Mouse (Mus musculus): ENCODE measurements around the gene Ccdc181.
"Not testable (repeated sequence)": the region's sequence is repeated elsewhere in the genome, so short reads cannot be mapped to it uniquely, and the experiment has no call there.

Ccdc181 gene

GRCm38 (mm10) chr1:164275455-164275954 lies at the start of gene Ccdc181:
Gene Ccdc181, plus strand, starts transcription at chr1:164275585.
- DNase-seq (ENCODE audit: low spot score in 2 of 2) = peak; percentile 93 to 95

DNA sequence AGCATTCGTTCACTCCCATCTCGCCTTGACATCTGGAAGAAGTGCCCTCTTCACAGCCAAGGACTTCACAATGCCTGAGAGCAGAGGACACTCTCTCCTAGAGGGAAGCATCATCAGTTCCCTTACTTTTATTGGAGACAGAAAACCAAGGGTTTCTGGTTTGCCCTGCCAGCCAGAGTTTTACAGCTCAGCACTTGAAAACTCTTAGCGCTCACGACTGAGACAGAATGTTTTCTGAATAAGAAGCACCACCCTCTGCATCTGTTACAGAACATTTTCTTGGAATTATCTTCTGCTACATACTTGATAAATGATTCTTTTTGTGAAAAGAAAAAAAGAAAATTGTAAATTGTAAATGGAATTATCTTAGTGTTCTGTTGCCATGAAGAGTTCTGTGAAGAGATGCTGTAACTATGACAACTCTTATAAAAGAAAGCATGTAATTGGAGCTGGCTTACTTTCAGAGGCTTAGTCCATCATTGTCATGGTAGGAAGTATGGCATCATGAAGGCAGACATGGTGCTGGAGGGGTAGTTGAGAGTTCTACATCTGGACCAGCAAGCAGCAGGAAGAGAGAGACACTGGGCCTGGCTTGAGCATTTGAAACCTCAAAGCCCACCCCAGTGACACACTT lies 43.3 kb upstream of the Ccdc181 start:
- DNase-seq (ENCODE audit: low spot score in 2 of 2) = not testable (repeated sequence)

- DNase-seq (ENCODE audit: low spot score in 2 of 2) = no peak
Observed at GRCm38 (mm10) chr1:164233447-164233846, 41.9 kb upstream of the Ccdc181 start.

GRCm38 (mm10) chr1:164235078-164235477 lies 40.3 kb upstream of the Ccdc181 start:
- no peak for DNase-seq (ENCODE audit: low spot score in 2 of 2)

GRCm38 (mm10) chr1:164236078-164236477 lies 39.3 kb upstream of the Ccdc181 start:
- no peak for DNase-seq (ENCODE audit: low spot score in 2 of 2)

GRCm38 (mm10) chr1:164241494-164241893 lies 33.9 kb upstream of the Ccdc181 start:
- DNase-seq (ENCODE audit: low spot score in 2 of 2) = no peak

GRCm38 (mm10) chr1:164242809-164243208 lies 32.6 kb upstream of the Ccdc181 start:
- no peak for DNase-seq (ENCODE audit: low spot score in 2 of 2)

GRCm38 (mm10) chr1:164247442-164247841 lies 27.9 kb upstream of the Ccdc181 start:
- no peak for DNase-seq (ENCODE audit: low spot score in 2 of 2)

DNA sequence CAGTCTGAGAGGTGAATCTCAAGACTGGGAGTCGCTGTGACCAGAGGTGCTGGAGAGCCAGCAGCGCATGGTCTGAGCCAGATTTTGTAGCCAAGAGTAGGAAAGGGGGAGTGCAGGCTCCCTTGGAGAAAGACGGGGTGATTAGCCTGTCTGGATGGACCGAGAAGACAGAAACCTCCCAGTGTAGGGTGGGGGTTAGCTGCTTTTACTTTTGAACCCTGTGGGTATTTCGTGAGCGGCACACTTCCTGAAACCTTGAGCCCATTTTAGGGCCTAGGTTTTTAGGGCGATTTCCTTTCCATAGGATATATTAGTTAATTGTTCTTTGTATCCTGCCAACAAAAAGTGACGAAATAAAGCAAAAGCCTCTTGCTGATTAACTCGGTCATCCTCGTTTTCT lies 27.4 kb upstream of the Ccdc181 start:
- DNase-seq (ENCODE audit: low spot score in 2 of 2) = no peak

DNA sequence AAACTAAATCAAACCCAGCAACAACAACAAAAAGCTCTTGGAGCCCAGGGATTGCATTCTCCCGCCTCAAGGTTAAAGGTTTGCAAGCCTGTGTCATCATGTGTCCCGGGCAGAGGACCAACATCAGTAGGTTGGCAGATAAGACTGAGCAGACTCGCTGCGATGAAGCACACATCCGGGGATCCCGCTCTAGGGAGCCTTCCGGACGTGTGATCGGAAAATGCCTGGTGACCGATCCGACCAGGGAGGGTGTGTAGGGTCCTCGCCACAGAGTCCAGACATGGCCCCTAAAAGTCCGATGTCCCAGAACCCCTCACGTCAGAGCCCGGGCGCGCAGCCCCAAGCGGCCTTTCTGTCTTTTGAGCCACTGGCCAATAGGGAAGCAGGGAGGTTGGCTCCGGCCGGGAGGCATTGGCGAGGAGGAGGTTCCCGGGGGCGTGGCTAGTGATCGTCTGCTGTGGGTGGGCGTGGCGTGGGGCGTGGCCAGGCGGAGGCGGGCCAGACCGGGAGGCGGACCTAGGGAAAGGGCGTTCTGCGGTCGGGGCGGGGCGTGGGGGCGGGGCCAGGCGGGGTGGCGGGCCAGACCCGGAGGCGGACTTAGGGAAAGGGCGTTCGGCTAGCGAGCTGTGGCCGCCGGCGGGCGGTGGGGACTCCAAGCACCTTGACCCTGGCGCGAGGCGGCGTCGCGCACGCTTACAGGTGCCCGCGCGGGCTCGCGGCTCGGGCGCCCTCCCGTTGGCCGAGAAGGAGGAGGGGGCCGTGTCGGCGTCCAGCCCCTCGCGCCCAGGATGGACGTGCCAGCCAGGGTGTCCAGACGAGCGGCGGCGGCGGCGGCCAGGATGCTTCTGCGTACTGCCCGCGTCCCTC lies 26.7 kb upstream of the Ccdc181 start, which contains the start of gene Slc19a2:
TSS of gene Slc19a2 (plus strand) at position 582 of the 867 bp plus-strand sequence.
- DNase-seq (ENCODE audit: low spot score in 2 of 2) = peak; percentile 95 to 96

DNA sequence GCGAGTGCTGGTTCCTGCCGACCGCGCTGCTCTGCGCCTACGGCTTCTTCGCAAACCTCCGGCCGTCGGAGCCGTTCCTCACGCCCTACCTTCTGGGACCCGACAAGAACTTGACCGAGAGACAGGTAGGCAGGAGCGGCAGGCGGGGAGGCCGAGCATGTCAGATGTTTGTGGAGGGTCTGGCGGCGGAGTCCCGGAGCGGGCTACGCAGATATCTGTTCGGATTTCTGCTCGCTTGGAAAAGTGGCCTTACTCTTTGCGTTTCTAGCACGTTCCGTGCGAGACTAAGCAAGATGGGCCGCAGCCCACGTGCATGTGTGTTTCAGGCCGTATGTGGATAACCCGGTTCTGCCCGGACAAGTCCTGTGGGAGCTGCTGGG lies 26.1 kb upstream of the Ccdc181 start:
- peak; percentile 23 to 48 for DNase-seq (ENCODE audit: low spot score in 2 of 2)

GRCm38 (mm10) chr1:164250391-164251150 lies 24.8 kb upstream of the Ccdc181 start:
- no peak for DNase-seq (ENCODE audit: low spot score in 2 of 2)

DNA sequence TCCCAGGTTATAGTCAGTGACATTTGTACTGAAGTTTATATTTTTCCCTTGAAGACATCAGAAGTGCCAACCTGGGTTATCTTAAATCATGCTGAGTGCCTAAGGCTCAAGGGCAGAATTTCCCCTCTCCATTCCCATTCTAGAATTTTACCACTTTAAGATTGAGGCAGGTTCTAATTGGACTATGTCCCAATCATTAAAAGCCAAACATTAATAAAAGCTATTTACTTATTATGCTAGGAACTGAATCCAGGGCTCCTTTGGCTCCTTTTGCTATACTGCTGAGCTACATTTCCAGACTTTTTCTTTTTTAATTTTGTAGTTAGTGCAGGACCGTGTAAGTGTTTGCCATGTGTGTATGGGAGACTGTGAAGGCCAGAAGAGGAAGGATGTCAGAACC lies 23.9 kb upstream of the Ccdc181 start:
- no peak for DNase-seq (ENCODE audit: low spot score in 2 of 2)

GRCm38 (mm10) chr1:164252551-164252950 lies 22.8 kb upstream of the Ccdc181 start:
- DNase-seq (ENCODE audit: low spot score in 2 of 2) = no peak

DNA sequence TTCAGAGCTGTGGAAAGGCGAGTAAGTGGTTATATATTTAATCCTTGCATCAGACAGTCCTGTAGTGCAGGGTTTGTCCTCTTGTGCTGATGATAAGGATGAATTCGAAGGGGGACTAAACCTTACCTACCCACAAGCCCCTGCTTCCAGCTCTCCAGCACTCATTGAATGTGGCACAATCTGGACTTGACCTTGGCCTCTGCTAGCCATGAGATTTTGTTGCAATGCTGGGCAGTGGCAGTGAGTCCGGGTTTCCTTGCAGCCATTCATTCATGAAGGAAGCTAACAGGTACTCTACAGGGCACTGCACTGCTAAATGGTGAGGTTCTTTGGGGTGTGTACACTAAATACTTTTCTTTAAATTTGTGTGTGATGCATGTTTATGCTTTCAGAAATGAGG lies 20.5 kb upstream of the Ccdc181 start:
- DNase-seq (ENCODE audit: low spot score in 2 of 2) = no peak

DNA sequence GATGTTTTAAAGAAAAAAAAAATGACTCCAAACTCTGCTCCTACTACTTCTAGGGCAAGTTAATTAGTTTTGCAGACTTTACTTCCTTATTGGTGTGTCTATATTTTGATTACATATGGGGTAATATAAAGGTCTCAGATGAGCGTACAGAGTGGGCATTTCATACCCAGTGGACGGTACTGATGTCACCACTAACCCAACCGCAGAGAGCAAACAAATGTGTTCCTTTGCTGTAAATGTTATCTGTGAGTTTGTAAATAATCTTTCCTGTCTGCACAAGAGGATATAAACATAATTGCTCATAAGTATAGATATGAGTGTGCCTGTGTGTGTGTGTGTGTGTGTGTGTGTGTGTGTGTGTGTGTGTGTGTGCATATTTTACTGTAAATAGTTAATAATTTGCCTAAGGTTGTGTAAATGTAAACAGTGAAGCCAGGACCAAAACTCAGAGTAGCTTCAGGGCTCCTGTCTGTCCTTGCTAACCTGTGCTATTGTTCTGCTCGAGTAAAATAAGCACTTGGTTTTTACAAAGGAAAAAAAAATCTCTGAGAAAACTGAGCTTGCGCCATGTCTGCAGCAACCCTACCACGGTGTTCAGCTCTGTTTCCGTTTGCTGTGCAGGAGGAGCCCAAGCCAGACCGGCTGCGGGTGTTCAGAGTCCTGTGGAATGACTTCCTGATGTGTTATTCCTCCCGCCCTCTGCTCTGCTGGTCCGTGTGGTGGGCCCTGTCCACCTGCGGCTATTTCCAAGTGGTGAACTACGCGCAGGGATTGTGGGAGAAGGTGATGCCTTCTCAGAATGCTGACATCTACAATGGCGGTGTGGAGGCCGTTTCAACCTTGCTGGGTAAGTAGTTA lies 15.0 kb upstream of the Ccdc181 start:
- no peak for DNase-seq (ENCODE audit: low spot score in 2 of 2)

DNA sequence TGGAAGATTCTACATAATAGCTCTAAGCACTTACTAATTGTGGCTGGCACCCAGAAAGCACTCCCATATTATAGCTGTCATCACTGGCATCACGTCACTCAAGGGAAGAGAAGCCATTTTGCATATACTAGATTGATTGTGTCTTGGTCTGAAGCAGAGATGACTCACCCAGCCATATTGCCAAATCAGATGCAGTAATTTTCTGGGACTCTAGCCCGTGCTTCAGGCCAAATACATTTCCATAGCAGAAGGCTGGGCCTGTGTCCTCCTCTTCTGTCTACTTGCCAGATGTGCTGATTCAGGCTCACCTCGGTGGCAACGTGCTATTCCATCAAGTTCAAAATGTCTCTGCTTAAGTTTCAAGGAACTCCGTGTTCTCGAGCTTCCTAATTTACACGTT lies 13.8 kb upstream of the Ccdc181 start:
- no peak for DNase-seq (ENCODE audit: low spot score in 2 of 2)

DNA sequence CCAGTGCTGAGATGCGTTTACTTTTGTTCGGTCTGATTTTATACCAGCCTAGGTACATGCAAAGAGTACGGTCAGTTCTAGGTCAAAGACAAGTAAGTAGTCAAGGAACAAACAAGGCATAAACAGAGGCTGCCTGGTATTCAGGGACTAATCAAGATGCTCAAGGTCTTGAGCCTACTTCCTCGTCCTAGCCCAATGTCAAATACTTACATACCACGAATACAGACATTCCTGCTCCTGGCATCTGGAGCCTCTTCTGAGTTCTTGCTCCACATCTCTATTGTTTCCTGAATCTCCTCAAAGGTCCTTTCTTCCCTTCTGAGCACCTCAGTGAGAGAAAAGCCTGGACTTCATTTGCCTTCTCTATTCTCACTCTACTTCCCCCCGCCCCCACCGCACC lies 4.4 kb upstream of the Ccdc181 start:
- no peak for DNase-seq (ENCODE audit: low spot score in 2 of 2)

- DNase-seq (ENCODE audit: low spot score in 2 of 2) = no peak
Observed at GRCm38 (mm10) chr1:164273659-164274058, 1.7 kb upstream of the Ccdc181 start.

DNA sequence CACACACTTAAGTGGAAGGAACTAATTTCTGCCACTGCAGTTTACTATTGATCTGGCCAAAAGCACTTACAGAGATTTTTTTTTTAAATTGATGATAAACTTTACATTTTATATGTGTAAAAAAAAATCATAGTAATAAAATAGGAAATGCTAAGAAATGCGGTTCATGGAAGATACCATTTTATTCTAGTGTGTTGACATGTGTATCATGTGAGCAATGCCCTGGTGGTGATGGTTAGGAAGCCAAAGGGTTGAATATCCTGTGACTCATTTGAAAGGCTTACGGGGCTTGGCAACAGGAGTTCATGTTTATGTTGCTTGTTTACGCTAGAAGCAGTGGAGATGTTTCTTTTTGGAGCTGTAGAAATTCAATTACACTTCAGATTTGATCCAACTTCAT lies 1.2 kb downstream of the Ccdc181 start:
- no peak for DNase-seq (ENCODE audit: low spot score in 2 of 2)

DNA sequence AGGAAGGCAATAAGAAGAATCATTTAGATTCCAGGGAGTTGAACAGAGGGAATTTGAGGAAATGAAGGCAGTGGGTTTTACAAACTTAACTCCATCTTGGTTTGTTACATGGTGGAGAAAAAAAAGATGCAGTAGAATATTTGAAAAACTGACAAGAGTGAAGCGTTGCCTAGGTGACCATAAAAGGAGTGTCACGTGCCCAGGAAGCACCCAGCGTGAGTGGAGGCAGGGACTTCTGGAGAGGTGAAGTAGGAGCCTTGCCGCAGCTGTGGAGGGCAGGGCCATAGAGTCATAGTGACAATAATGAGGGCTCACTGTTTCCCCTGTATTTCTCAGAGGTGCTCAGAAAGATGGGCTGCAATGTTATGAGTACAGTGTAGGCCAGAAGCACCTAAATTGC lies 3.9 kb downstream of the Ccdc181 start:
- DNase-seq (ENCODE audit: low spot score in 2 of 2) = no peak

All from right cerebral cortex, postnatal 36 days (tissue).